Mouse (Mus musculus) brain, embryonic 14.5 days (tissue): Measurements from ENCODE around the gene Dedd2.

ENCODE experiments used
- CTCF ChIP-seq: fragments of 200-500 bp; IDR thresholded peaks from 2 replicates; pipeline ENCODE4 v1.5.1; 2012; ENCODE audit warnings: inconsistent platforms, mild to moderate bottlenecking, moderate library complexity, borderline replicate concordance; ENCODE audit not compliant: insufficient read depth, insufficient read length; ENCODE audit errors: extremely low read depth
- POLR2A ChIP-seq: fragments of 200-500 bp; IDR thresholded peaks from 2 replicates; pipeline ENCODE4 v1.6.1; 2012; ENCODE audit warnings: mild to moderate bottlenecking, inconsistent platforms, borderline replicate concordance; ENCODE audit not compliant: poor library complexity, insufficient read depth, insufficient read length, severe bottlenecking; ENCODE audit errors: extremely low read depth

DNA sequence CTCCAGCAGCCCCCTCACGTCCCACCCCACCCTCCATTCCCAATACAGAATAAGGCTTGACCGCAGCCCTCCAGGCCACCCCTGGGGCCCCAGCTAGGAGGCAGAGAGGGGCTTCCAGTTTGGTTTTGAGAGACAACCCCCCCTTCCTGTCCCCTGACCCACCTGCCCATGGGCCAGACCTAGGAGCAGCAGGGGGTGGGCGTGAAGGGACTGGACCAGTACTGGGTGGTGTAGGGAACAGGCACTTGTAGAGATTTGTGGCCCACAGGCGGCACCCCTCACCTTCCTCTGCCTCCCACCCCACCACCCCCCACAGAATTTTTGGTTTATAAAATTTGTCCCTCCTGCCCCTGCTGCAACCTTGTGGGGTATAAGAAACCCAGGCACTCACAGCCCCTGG lies 22.9 kb upstream of the Dedd2 start:
- TF ChIP-seq POLR2A, result no peak
- TF ChIP-seq CTCF, result no peak
